Mouse (Mus musculus) midbrain, embryonic 16.5 days (tissue): Measurements from ENCODE around the gene Gm13083. TPM values are rescaled to one million over a fixed set of nuclear protein-coding genes. Genes with fewer than 3 reads are reported as not detected.
"Not testable (repeated sequence)": the region's sequence is repeated elsewhere in the genome, so short reads cannot be mapped to it uniquely, and the experiment has no call there.

Experiments used
- ATAC-seq: fragments of 200-750 bp; cut with Nextera tagmentation; 2 replicates; pipeline ENCODE4 v1.8.0; 2017; ENCODE audit warnings: moderate TSS enrichment
- H3K27ac ChIP-seq: fragments of 300-500 bp; sonication (generic); 2 replicates; pipeline ENCODE4 v1.5.1; 2014; ENCODE audit warnings: mild to moderate bottlenecking, low read length, mixed read lengths
- H3K27me3 ChIP-seq: fragments of 300-500 bp; sonication (generic); 2 replicates; pipeline ENCODE4 v1.6.1; 2014; ENCODE audit warnings: low read depth, low read length, mixed read lengths; ENCODE audit not compliant: control insufficient read depth, insufficient read depth
- H3K36me3 ChIP-seq: fragments of 300-500 bp; sonication (generic); 2 replicates; pipeline ENCODE4 v1.6.1; 2014; ENCODE audit warnings: mild to moderate bottlenecking, low read length, moderate library complexity, mixed read lengths; ENCODE audit not compliant: control insufficient read depth, insufficient read depth
- H3K4me1 ChIP-seq: fragments of 300-500 bp; sonication (generic); 2 replicates; pipeline ENCODE4 v1.6.1; 2014; ENCODE audit warnings: mild to moderate bottlenecking, low read length, mixed read lengths; ENCODE audit not compliant: control insufficient read depth, insufficient read depth
- H3K4me2 ChIP-seq: fragments of 300-500 bp; sonication (generic); 2 replicates; pipeline ENCODE4 v1.6.1; 2014; ENCODE audit warnings: mild to moderate bottlenecking, low read length, mixed read lengths
- H3K4me3 ChIP-seq: fragments of 300-500 bp; sonication (generic); 2 replicates; pipeline ENCODE4 v1.5.1; 2014; ENCODE audit warnings: low read depth, mild to moderate bottlenecking, low read length, moderate library complexity, mixed read lengths
- H3K9ac ChIP-seq: fragments of 300-500 bp; sonication (generic); 2 replicates; pipeline ENCODE4 v1.6.1; 2014; ENCODE audit warnings: low read depth, low read length, mixed read lengths
- H3K9me3 ChIP-seq: fragments of 300-500 bp; sonication (generic); replicated peaks from 2 replicates; pipeline ENCODE4 v1.6.1; 2014; ENCODE audit warnings: mild to moderate bottlenecking, low read length, mixed read lengths; ENCODE audit not compliant: control insufficient read depth, poor library complexity, severe bottlenecking
- WGBS: fragments of 180-500 bp; shearing (Covaris S2); extraction: QIAGEN DNeasy Blood & Tissue Kit; methylation state at CpG from one replicate; pipeline ENCODE4 v1.1.7; 2014; 5-methylcytosine and 5-hydroxymethylcytosine counted together
- polyA plus RNA-seq: library from polyadenylated mRNA; unstranded; fragments of >200 nt; fragmentation: Nextera tagmentation; extraction: Ambion mirVana; gene quantifications from 2 replicates; pipeline ENCODE4 v1.2.1, GENCODE M21; 2015

Gm13083 gene
- not detected in 2 replicates for polyA plus RNA-seq

DNA sequence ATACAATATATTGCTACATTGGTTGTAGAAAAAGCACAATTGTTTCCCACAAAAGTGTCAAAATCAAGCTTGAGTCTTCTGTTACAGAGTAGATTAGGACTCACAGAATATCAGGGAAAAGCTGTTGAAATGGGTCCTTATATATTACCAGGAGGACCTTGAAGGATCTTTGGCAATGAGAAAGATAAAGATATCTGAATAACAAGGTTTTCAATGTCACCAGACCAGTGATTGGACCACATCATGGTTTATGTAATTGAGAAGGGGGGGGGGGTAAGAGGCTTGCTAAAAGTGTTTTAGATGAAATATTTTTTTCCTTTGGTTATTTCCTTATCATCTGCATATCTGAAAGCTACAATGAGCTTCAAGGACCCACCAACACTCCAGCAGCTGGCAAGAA lies at the start of gene Gm13083:
Gene Gm13083 (plus strand): TSS at position 301 of the 400 bp plus-strand sequence.
- H3K4me3 ChIP-seq, H3K4me2 ChIP-seq, ATAC-seq, H3K9ac ChIP-seq, H3K27me3 ChIP-seq, H3K27ac ChIP-seq, H3K4me1 ChIP-seq, H3K9me3 ChIP-seq, H3K36me3 ChIP-seq: not testable (repeated sequence)

DNA sequence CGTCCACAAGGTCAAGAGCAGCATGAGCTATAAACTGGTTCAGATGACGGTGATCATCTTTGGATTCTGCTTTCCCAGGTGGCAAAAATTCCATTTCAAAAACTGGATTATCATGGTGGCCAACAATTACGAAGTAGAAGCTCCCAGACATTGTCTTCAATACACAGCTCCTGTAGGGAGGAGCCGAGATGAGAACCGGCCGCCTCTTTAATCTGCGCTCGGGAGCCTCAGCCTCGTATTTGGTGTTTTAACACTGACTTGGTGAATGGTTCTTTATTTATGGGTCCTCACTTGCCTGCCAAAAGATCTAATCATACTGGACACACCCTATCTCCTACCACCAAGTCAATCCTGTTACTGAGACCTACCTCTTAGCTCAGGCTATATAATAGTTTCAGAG lies 2.9 kb upstream of the Gm13083 start:
- ATAC-seq, H3K9ac ChIP-seq: not testable (repeated sequence)
- 87% methylated on average over 9 of the region's 9 CpGs for WGBS

DNA sequence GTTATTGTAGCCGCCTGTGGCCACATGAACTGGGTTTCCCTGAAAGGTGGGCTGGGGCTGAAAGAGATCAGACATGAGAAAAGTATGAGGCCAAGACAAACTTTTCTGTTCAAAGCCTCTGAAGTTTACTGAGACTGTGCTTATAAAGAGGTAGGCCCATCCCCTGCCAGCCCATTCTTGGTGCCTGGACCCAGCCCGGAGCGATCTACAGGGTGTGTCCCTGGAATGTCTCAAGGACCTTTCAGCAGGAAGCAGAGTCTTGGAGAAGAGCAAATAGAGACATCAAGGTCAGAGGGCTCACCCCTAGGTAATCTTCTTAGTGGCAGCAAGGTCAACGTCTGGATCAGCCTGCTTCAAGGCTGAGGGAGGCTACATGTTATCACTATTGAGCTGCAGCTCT lies 3.3 kb downstream of the Gm13083 start:
- not testable (repeated sequence) for H3K36me3 ChIP-seq, H3K9ac ChIP-seq, H3K27me3 ChIP-seq, H3K9me3 ChIP-seq, H3K4me1 ChIP-seq, H3K27ac ChIP-seq, H3K4me3 ChIP-seq, H3K4me2 ChIP-seq, ATAC-seq
- 84% methylated on average over 4 of the region's 4 CpGs for WGBS

More for the DNA sequence above, 2.9 kb upstream of the Gm13083 start:
- not testable (repeated sequence) for H3K9me3 ChIP-seq, H3K4me1 ChIP-seq, H3K4me2 ChIP-seq, H3K27me3 ChIP-seq, H3K36me3 ChIP-seq, H3K4me3 ChIP-seq, H3K27ac ChIP-seq

- not testable (repeated sequence) for ATAC-seq, H3K9ac ChIP-seq, H3K27me3 ChIP-seq, H3K4me1 ChIP-seq, H3K36me3 ChIP-seq, H3K4me3 ChIP-seq, H3K27ac ChIP-seq, H3K4me2 ChIP-seq
- peaks cover 12% of the 10 kb centered on the region for H3K9me3 ChIP-seq
Measured at GRCm38 (mm10) chr4:143657146-143657545, 42.3 kb downstream of the Gm13083 start, which contains the start of gene Gm13088. Gene Gm13088, minus strand, starts transcription at chr4:143657246.

Other genes with a start within 250 kb of the Gm13083 start
- not detected in 2 replicates for gene Pramel1, start 220.6 kb upstream of the Gm13083 start, polyA plus RNA-seq
- 25.2 and 27.0 TPM in 2 replicates for gene Pramef8, start 202.6 kb upstream of the Gm13083 start, polyA plus RNA-seq
- not detected in 2 replicates for gene Oog4, start 164.7 kb upstream of the Gm13083 start, polyA plus RNA-seq
- not detected in 2 replicates for gene Gm13043, start 103.7 kb upstream of the Gm13083 start, polyA plus RNA-seq
- gene Gm13040, start 79.0 kb upstream of the Gm13083 start, polyA plus RNA-seq, result not detected in 2 replicates
- not detected in 2 replicates for gene BC080695, start 63.3 kb upstream of the Gm13083 start, polyA plus RNA-seq
- not detected in 2 replicates for gene Gm13057, start 63.3 kb upstream of the Gm13083 start, polyA plus RNA-seq
- gene Gm13088, start 42.2 kb downstream of the Gm13083 start, polyA plus RNA-seq, result not detected in 2 replicates
- not detected in 2 replicates for gene Gm13089, start 87.7 kb downstream of the Gm13083 start, polyA plus RNA-seq
- gene Gm13078, start 104.5 kb downstream of the Gm13083 start, polyA plus RNA-seq, result not detected in 2 replicates
- not detected in 2 replicates for gene Gm13023, start 174.3 kb downstream of the Gm13083 start, polyA plus RNA-seq
- not detected in 2 replicates for gene Gm13084, start 201.1 kb downstream of the Gm13083 start, polyA plus RNA-seq
- gene Gm13103, start 231.5 kb downstream of the Gm13083 start, polyA plus RNA-seq, result not detected in 2 replicates